Mouse (Mus musculus): ENCODE data around the gene Gnmt. TPM values are rescaled to one million over a fixed set of nuclear protein-coding genes. Genes with fewer than 3 reads are reported as not detected.

Gene Gnmt
- polyA plus RNA-seq, 1 experiment from 2014 or later = 0.33 TPM

DNA sequence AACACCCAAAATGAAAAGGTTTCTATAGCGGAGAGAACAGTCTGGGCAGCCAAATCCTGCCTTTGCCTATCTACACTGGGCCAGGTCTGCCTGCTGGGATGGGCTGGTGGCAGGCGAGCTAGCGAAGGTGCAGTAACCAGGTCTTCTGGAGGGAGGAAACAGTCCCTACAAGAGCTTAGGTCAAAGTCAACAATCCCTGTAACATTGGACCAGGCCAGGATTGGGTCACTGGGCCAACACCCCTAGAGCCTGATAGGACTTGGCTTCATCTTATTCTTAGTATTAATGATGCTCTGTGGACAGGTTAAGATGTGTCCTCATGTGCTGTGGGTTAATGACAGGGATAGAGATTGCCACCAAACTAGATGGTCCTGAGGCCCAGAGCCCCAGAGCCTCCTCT lies 5.1 kb upstream of the Gnmt start:
- no peak overlapping the region for H3K9ac ChIP-seq (replicated peaks; ENCODE audit: low read depth, low read length)
- H3K4me2 ChIP-seq (replicated peaks; ENCODE audit: low read depth, low read length) = no peak overlapping the region
- no peaks in the 10 kb centered on the region for H3K9me3 ChIP-seq (ENCODE audit: control insufficient read depth, low read depth, low read length)
- 88% methylated on average over 3 of the region's 3 CpGs for WGBS
- H3K4me3 ChIP-seq (ENCODE audit: low read depth, low read length) = no peak overlapping the region
- H3K36me3 ChIP-seq (ENCODE audit: control insufficient read depth, insufficient read depth, low read length) = peaks cover 7% of the 10 kb centered on the region; the same call in 1 of the 2 replicates
- no peaks in the 10 kb centered on the region for H3K4me1 ChIP-seq (ENCODE audit: control insufficient read depth, insufficient read depth, low read length)
- no peaks in the 10 kb centered on the region for H3K27me3 ChIP-seq (ENCODE audit: control insufficient read depth, insufficient read depth, low read length)
- no peak overlapping the region for H3K27ac ChIP-seq (ENCODE audit: low read length)
- ATAC-seq (ENCODE audit: insufficient number of reproducible peaks, insufficient read depth, low FRiP score, low read depth) = no peak

GRCm38 (mm10) chr17:46728496-46728895 lies 472 bp downstream of the Gnmt start:
- ATAC-seq (ENCODE audit: insufficient number of reproducible peaks, insufficient read depth, low FRiP score, low read depth) = 0 out of 2 replicates have a peak, but pooled peaks have one; percentile 2
- Histone ChIP-seq H3K27me3 (ENCODE audit: control insufficient read depth, insufficient read depth, low read length) (0 out of 2 replicates have a peak, but pooled peaks cover 4% of the 10 kb centered on the region), H3K4me1 (ENCODE audit: control insufficient read depth, insufficient read depth, low read length) (no peaks in the 10 kb centered on the region), H3K36me3 (ENCODE audit: control insufficient read depth, insufficient read depth, low read length) (peaks cover 4% of the 10 kb centered on the region; the same call in 1 of the 2 replicates), H3K4me3 (ENCODE audit: low read depth, low read length) (0 out of 2 replicates have a peak overlapping the region, but pooled peaks have one; percentile 1), H3K27ac (ENCODE audit: low read length) (no peak overlapping the region), H3K4me2 (replicated peaks; ENCODE audit: low read depth, low read length) (peak overlapping the region; percentile 24; the same call in 1 of the 2 replicates), H3K9ac (replicated peaks; ENCODE audit: low read depth, low read length) (no peak overlapping the region), H3K9me3 (ENCODE audit: control insufficient read depth, low read depth, low read length) (no peaks in the 10 kb centered on the region)
- 43% methylated on average over 11 of the region's 11 CpGs for WGBS

DNA sequence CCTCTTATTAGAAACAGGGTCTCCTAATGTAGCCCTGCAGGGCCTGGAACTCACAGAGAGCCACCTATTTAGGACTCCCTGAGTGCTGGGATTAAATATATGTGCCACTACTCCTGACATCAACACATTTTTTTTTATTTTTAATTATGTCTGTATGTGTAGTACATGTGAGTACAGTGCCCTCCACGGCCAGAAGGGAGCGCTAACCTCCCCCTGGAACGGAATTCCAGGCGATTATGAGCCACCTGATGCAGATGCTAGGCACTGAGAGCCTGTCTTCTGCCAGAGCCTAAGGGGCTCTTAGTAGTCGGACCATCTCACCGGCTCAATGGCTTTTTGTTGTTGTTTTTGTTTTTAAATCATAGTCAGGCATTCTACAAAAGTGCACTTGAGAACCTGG lies 947 bp downstream of the Gnmt start:
- 46% methylated on average over 6 of the region's 6 CpGs for WGBS
- H3K27ac ChIP-seq (ENCODE audit: low read length) = no peak overlapping the region
- no peaks in the 10 kb centered on the region for H3K9me3 ChIP-seq (ENCODE audit: control insufficient read depth, low read depth, low read length)
- 0 out of 2 replicates have a peak, but pooled peaks cover 4% of the 10 kb centered on the region for H3K27me3 ChIP-seq (ENCODE audit: control insufficient read depth, insufficient read depth, low read length)
- H3K4me2 ChIP-seq (replicated peaks; ENCODE audit: low read depth, low read length) = no peak overlapping the region
- no peaks in the 10 kb centered on the region for H3K4me1 ChIP-seq (ENCODE audit: control insufficient read depth, insufficient read depth, low read length)
- no peak for ATAC-seq (ENCODE audit: insufficient number of reproducible peaks, insufficient read depth, low FRiP score, low read depth)
- H3K36me3 ChIP-seq (ENCODE audit: control insufficient read depth, insufficient read depth, low read length) = peaks cover 7% of the 10 kb centered on the region; the same call in 1 of the 2 replicates
- H3K4me3 ChIP-seq (ENCODE audit: low read depth, low read length) = no peak overlapping the region
- H3K9ac ChIP-seq (replicated peaks; ENCODE audit: low read depth, low read length) = no peak overlapping the region

DNA sequence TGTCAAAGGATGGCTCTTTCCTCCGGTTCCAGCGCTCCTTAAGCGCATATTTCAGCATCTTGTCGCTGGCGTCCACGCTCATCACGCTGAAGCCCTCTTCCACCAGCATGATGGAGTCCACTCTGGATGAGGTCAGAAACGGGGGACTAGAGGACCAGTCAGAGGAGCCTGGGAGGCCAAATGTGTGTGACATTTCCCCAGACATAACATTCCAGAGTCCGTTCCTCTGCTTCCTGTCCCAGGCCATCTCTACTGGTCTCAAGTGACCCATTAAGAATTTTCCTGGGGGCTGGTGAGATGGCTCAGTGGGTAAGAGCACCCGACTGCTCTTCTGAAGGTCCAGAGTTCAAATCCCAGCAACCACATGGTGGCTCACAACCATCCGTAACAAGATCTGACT lies 1.7 kb downstream of the Gnmt start:
- Histone ChIP-seq H3K9ac (replicated peaks; ENCODE audit: low read depth, low read length) (no peak overlapping the region), H3K36me3 (ENCODE audit: control insufficient read depth, insufficient read depth, low read length) (peaks cover 7% of the 10 kb centered on the region; the same call in 1 of the 2 replicates), H3K4me1 (ENCODE audit: control insufficient read depth, insufficient read depth, low read length) (no peaks in the 10 kb centered on the region), H3K4me2 (replicated peaks; ENCODE audit: low read depth, low read length) (no peak overlapping the region), H3K27me3 (ENCODE audit: control insufficient read depth, insufficient read depth, low read length) (0 out of 2 replicates have a peak, but pooled peaks cover 4% of the 10 kb centered on the region), H3K27ac (ENCODE audit: low read length) (no peak overlapping the region), H3K4me3 (ENCODE audit: low read depth, low read length) (no peak overlapping the region), H3K9me3 (ENCODE audit: control insufficient read depth, low read depth, low read length) (no peaks in the 10 kb centered on the region)
- no peak for ATAC-seq (ENCODE audit: insufficient number of reproducible peaks, insufficient read depth, low FRiP score, low read depth)
- 87% methylated on average over 11 of the region's 11 CpGs for WGBS

- Histone ChIP-seq H3K4me2 (replicated peaks; ENCODE audit: low read depth, low read length) (no peak overlapping the region), H3K36me3 (ENCODE audit: control insufficient read depth, insufficient read depth, low read length) (peaks cover 10% of the 10 kb centered on the region; the same call in 1 of the 2 replicates), H3K4me3 (ENCODE audit: low read depth, low read length) (no peak overlapping the region), H3K9me3 (ENCODE audit: control insufficient read depth, low read depth, low read length) (no peaks in the 10 kb centered on the region), H3K27me3 (ENCODE audit: control insufficient read depth, insufficient read depth, low read length) (0 out of 2 replicates have a peak, but pooled peaks cover 4% of the 10 kb centered on the region), H3K4me1 (ENCODE audit: control insufficient read depth, insufficient read depth, low read length) (no peaks in the 10 kb centered on the region), H3K9ac (replicated peaks; ENCODE audit: low read depth, low read length) (no peak overlapping the region), H3K27ac (ENCODE audit: low read length) (no peak overlapping the region)
- no peak for ATAC-seq (ENCODE audit: insufficient number of reproducible peaks, insufficient read depth, low FRiP score, low read depth)
- 94% methylated on average over 26 of the region's 26 CpGs for WGBS
Measured at GRCm38 (mm10) chr17:46725731-46726645, 3.0 kb downstream of the Gnmt start.

- Histone ChIP-seq H3K4me1 (ENCODE audit: control insufficient read depth, insufficient read depth, low read length) (no peaks in the 10 kb centered on the region), H3K36me3 (ENCODE audit: control insufficient read depth, insufficient read depth, low read length) (peaks cover 10% of the 10 kb centered on the region; the same call in 1 of the 2 replicates), H3K27me3 (ENCODE audit: control insufficient read depth, insufficient read depth, low read length) (0 out of 2 replicates have a peak, but pooled peaks cover 4% of the 10 kb centered on the region), H3K9ac (replicated peaks; ENCODE audit: low read depth, low read length) (no peak overlapping the region), H3K9me3 (ENCODE audit: control insufficient read depth, low read depth, low read length) (no peaks in the 10 kb centered on the region), H3K4me3 (ENCODE audit: low read depth, low read length) (no peak overlapping the region), H3K27ac (ENCODE audit: low read length) (no peak overlapping the region), H3K4me2 (replicated peaks; ENCODE audit: low read depth, low read length) (no peak overlapping the region)
- no peak for ATAC-seq (ENCODE audit: insufficient number of reproducible peaks, insufficient read depth, low FRiP score, low read depth)
- 49% methylated on average over 9 of the region's 9 CpGs for WGBS
Measured at GRCm38 (mm10) chr17:46725273-46725672, 3.7 kb downstream of the Gnmt start.

DNA sequence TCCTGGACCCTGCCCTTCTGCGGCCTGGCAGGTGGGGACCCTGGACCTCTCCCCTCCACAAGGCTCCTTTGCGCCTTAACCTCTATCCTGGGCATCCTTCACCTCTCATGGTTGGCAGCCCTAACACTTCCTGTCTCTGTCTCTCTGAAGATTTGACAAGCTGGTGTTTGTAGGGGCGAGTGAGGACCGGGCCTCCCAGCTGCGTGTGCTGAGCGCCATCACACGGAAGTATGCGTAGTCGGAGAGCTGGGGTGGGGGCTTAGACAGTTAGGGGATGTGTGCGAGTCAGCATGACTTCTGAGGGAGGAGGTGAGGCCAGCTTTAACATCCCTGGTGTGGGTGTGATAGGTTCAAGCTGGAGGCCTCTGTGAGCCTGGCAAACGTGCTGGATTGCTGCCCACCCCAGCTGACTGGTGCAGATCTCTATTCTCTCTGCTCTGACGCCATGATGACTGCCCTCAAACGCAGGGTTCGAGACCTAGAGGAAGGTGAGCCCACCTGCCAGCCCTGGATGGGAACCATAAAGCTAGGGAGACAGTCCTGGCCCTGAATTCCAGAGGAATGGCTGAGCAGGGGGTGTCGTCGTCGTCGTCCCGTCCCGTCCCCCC lies 4.4 kb downstream of the Gnmt start:
- Histone ChIP-seq H3K27ac (ENCODE audit: low read length) (no peak overlapping the region), H3K4me2 (replicated peaks; ENCODE audit: low read depth, low read length) (no peak overlapping the region), H3K9ac (replicated peaks; ENCODE audit: low read depth, low read length) (no peak overlapping the region), H3K9me3 (ENCODE audit: control insufficient read depth, low read depth, low read length) (no peaks in the 10 kb centered on the region), H3K4me1 (ENCODE audit: control insufficient read depth, insufficient read depth, low read length) (no peaks in the 10 kb centered on the region), H3K4me3 (ENCODE audit: low read depth, low read length) (no peak overlapping the region), H3K27me3 (ENCODE audit: control insufficient read depth, insufficient read depth, low read length) (0 out of 2 replicates have a peak, but pooled peaks cover 4% of the 10 kb centered on the region), H3K36me3 (ENCODE audit: control insufficient read depth, insufficient read depth, low read length) (peaks cover 10% of the 10 kb centered on the region; the same call in 1 of the 2 replicates)
- no peak for ATAC-seq (ENCODE audit: insufficient number of reproducible peaks, insufficient read depth, low FRiP score, low read depth)
- WGBS = 83% methylated on average over 15 of the region's 20 CpGs

DNA sequence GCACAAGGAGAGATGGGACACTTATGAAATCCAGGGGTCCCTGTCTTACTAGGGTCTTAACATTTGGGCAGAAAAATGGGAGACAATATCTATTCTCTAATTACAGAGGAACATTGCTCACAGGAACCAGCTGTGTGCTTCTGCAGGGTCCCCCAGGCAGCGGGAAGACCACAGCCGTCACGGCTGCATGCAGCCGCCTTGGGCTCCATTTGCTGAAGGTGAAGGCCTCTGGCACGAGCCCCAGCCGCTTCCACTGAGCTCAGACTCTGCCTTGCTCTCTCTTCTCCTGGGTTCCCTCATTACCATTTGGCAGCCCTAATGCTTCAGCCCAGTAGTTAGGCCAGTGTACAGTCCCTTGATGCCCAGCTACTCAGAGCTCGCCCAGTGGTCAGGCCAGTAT lies 7.9 kb downstream of the Gnmt start:
- H3K9ac ChIP-seq (replicated peaks; ENCODE audit: low read depth, low read length) = no peak overlapping the region
- no peaks in the 10 kb centered on the region for H3K4me1 ChIP-seq (ENCODE audit: control insufficient read depth, insufficient read depth, low read length)
- H3K4me3 ChIP-seq (ENCODE audit: low read depth, low read length) = no peak overlapping the region
- 90% methylated on average over 7 of the region's 7 CpGs for WGBS
- no peaks in the 10 kb centered on the region for H3K9me3 ChIP-seq (ENCODE audit: control insufficient read depth, low read depth, low read length)
- no peak overlapping the region for H3K4me2 ChIP-seq (replicated peaks; ENCODE audit: low read depth, low read length)
- H3K36me3 ChIP-seq (ENCODE audit: control insufficient read depth, insufficient read depth, low read length) = peaks cover 19% of the 10 kb centered on the region
- ATAC-seq (ENCODE audit: insufficient number of reproducible peaks, insufficient read depth, low FRiP score, low read depth) = no peak
- H3K27ac ChIP-seq (ENCODE audit: low read length) = no peak overlapping the region
- H3K27me3 ChIP-seq (ENCODE audit: control insufficient read depth, insufficient read depth, low read length) = no peaks in the 10 kb centered on the region
